Mouse (Mus musculus): ENCODE data around the gene Hivep2. TPM values are rescaled to one million over a fixed set of nuclear protein-coding genes. Genes with fewer than 3 reads are reported as not detected.
A peak's percentile ranks its signal among the peaks of the same experiment; 100 is the strongest.

The Hivep2 gene
- polyA plus RNA-seq, 1 experiment from 2014 or later: 4.6 TPM

- 45% methylated on average over 14 of the region's 14 CpGs for WGBS
- Histone ChIP-seq H3K27ac (ENCODE audit: low read length) (no peak overlapping the region), H3K4me2 (replicated peaks; ENCODE audit: low read depth, low read length) (no peak overlapping the region), H3K36me3 (ENCODE audit: insufficient read depth, low read length) (no peaks in the 10 kb centered on the region), H3K9ac (replicated peaks; ENCODE audit: low read length) (no peak overlapping the region), H3K9me3 (ENCODE audit: low read length) (no peaks in the 10 kb centered on the region), H3K4me3 (ENCODE audit: low read length) (no peak overlapping the region), H3K27me3 (ENCODE audit: insufficient read depth, low read length) (no peaks in the 10 kb centered on the region), H3K4me1 (ENCODE audit: insufficient read depth, low read length) (peaks cover 39% of the 10 kb centered on the region)
- ATAC-seq (ENCODE audit: low FRiP score, low TSS enrichment): no peak
These were observed 78.3 kb downstream of the Hivep2 start for GRCm38 (mm10) chr10:14044046-14044782.

- WGBS: 87% methylated on average over 5 of the region's 5 CpGs
- Histone ChIP-seq H3K9me3 (ENCODE audit: low read length) (no peaks in the 10 kb centered on the region), H3K27me3 (ENCODE audit: insufficient read depth, low read length) (no peaks in the 10 kb centered on the region), H3K27ac (ENCODE audit: low read length) (no peak overlapping the region), H3K36me3 (ENCODE audit: insufficient read depth, low read length) (no peaks in the 10 kb centered on the region), H3K9ac (replicated peaks; ENCODE audit: low read length) (no peak overlapping the region), H3K4me2 (replicated peaks; ENCODE audit: low read depth, low read length) (no peak overlapping the region), H3K4me1 (ENCODE audit: insufficient read depth, low read length) (peaks cover 39% of the 10 kb centered on the region), H3K4me3 (ENCODE audit: low read length) (no peak overlapping the region)
- ATAC-seq (ENCODE audit: low FRiP score, low TSS enrichment): no peak
These were observed 79.0 kb downstream of the Hivep2 start for GRCm38 (mm10) chr10:14044783-14045392.

DNA sequence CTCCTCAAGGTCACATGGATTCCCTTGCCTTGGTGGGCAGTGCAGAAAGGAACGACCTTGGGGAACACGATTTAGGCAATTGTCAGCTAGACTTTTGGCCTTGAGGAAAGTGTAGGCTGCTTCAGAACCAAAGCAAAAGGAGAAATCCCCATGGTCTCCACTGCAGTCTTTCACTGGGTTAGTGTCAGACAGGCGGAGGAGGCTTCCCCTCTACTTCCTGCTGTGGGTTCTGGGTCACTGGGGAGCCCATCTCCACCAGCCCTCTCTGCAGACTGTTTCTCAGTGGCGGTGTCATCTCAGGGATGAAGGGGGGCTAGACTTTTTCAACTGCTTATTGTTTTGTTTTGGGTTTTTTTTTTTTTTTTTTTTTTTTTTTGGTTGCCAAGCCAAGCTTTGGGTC, 79.9 kb downstream of the Hivep2 start:
- no peaks in the 10 kb centered on the region for H3K9me3 ChIP-seq (ENCODE audit: low read length)
- no peak overlapping the region for H3K4me3 ChIP-seq (ENCODE audit: low read length)
- no peak overlapping the region for H3K9ac ChIP-seq (replicated peaks; ENCODE audit: low read length)
- no peaks in the 10 kb centered on the region for H3K36me3 ChIP-seq (ENCODE audit: insufficient read depth, low read length)
- ATAC-seq (ENCODE audit: low FRiP score, low TSS enrichment): 0 out of 2 replicates have a peak, but pooled peaks have one; percentile 44
- H3K4me2 ChIP-seq (replicated peaks; ENCODE audit: low read depth, low read length): 0 out of 2 replicates have a peak overlapping the region, but pooled peaks have one; percentile 2
- H3K4me1 ChIP-seq (ENCODE audit: insufficient read depth, low read length): peaks cover 39% of the 10 kb centered on the region
- H3K27ac ChIP-seq (ENCODE audit: low read length): peak overlapping the region; percentile 23; the same call in 1 of the 2 replicates
- no peaks in the 10 kb centered on the region for H3K27me3 ChIP-seq (ENCODE audit: insufficient read depth, low read length)
- WGBS: 23% methylated on average over 4 of the region's 4 CpGs

DNA sequence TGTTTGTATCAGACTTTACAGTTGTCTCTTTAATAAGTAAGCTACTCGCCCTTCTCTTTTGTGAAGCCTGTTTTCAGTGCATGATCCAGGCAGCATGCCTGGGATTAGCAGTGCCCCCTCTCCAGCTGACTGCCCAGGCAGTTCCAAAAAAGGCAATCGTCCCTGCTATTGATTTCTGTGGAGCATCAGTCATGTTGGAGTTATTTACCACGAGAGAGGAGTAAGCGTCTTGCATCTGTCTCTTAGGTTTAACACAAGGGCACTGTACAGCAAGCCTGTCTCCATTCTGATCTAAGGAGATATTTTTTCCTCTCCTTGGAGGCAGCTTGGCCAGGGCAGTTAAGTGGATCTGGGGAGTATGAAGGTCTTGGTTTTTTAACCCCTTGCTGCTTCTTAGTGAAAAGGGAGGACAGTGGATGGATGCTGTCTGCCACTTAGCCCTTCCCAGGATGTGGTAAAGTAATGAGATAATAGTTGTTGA, 80.3 kb downstream of the Hivep2 start:
- Histone ChIP-seq H3K4me2 (replicated peaks; ENCODE audit: low read depth, low read length) (0 out of 2 replicates have a peak overlapping the region, but pooled peaks have one; percentile 2), H3K27ac (ENCODE audit: low read length) (peak overlapping the region; percentile 53; the same call in 1 of the 2 replicates), H3K9me3 (ENCODE audit: low read length) (no peaks in the 10 kb centered on the region), H3K9ac (replicated peaks; ENCODE audit: low read length) (no peak overlapping the region; the same call in 1 of the 2 replicates), H3K36me3 (ENCODE audit: insufficient read depth, low read length) (no peaks in the 10 kb centered on the region), H3K4me1 (ENCODE audit: insufficient read depth, low read length) (peaks cover 39% of the 10 kb centered on the region), H3K27me3 (ENCODE audit: insufficient read depth, low read length) (no peaks in the 10 kb centered on the region), H3K4me3 (ENCODE audit: low read length) (no peak overlapping the region)
- WGBS: 18% methylated on average over 4 of the region's 4 CpGs
- no peak for ATAC-seq (ENCODE audit: low FRiP score, low TSS enrichment)

GRCm38 (mm10) chr10:14046935-14047334, 81.1 kb downstream of the Hivep2 start:
- Histone ChIP-seq H3K36me3 (ENCODE audit: insufficient read depth, low read length) (no peaks in the 10 kb centered on the region), H3K4me3 (ENCODE audit: low read length) (no peak overlapping the region), H3K9me3 (ENCODE audit: low read length) (no peaks in the 10 kb centered on the region), H3K4me1 (ENCODE audit: insufficient read depth, low read length) (peaks cover 39% of the 10 kb centered on the region), H3K27me3 (ENCODE audit: insufficient read depth, low read length) (no peaks in the 10 kb centered on the region), H3K27ac (ENCODE audit: low read length) (no peak overlapping the region), H3K9ac (replicated peaks; ENCODE audit: low read length) (no peak overlapping the region), H3K4me2 (replicated peaks; ENCODE audit: low read depth, low read length) (no peak overlapping the region)
- WGBS: 77% methylated on average over 2 of the region's 2 CpGs
- ATAC-seq (ENCODE audit: low FRiP score, low TSS enrichment): no peak

GRCm38 (mm10) chr10:14047661-14048060, 81.8 kb downstream of the Hivep2 start:
- peak overlapping the region; percentile 14; the same call in 1 of the 2 replicates for H3K4me2 ChIP-seq (replicated peaks; ENCODE audit: low read depth, low read length)
- no peaks in the 10 kb centered on the region for H3K36me3 ChIP-seq (ENCODE audit: insufficient read depth, low read length)
- no peak overlapping the region for H3K4me3 ChIP-seq (ENCODE audit: low read length)
- 8% methylated on average over 2 of the region's 2 CpGs for WGBS
- no peak overlapping the region for H3K9ac ChIP-seq (replicated peaks; ENCODE audit: low read length)
- H3K27me3 ChIP-seq (ENCODE audit: insufficient read depth, low read length): no peaks in the 10 kb centered on the region
- H3K27ac ChIP-seq (ENCODE audit: low read length): peak overlapping the region; percentile 47; the same call in 1 of the 2 replicates
- no peaks in the 10 kb centered on the region for H3K9me3 ChIP-seq (ENCODE audit: low read length)
- peaks cover 39% of the 10 kb centered on the region for H3K4me1 ChIP-seq (ENCODE audit: insufficient read depth, low read length)
- no peak; the same call in 1 of the 2 replicates for ATAC-seq (ENCODE audit: low FRiP score, low TSS enrichment)

DNA sequence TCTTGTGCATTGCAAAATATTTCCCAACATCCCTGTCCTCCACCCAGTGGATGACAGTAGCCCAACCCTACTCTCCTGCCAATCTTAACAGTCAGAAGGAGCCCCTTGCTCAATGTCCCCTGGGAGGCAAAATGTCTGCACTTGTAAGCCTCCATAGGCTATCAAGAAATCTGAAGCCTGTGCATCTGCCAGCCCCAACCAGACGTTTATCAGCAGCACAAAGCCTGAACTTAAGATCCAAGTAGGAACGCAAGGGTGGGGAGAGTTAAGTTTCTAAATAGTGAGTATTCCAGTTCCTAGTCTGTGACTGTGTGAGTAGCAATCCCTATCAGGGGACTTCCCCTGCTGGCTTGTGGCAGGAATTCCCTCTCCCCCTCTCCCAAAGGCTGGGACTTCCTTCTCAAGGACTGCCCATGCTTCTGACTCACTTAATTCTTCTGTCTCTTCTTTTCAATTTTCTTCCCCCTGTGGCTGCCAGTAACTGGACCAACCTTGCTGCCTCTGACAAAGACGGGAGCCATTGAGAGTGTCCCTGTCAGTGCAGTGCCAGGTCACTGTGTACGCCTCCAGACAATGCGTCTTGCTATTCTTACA, 82.5 kb downstream of the Hivep2 start:
- Histone ChIP-seq H3K27ac (ENCODE audit: low read length) (peak overlapping the region; percentile 47; the same call in 1 of the 2 replicates), H3K9me3 (ENCODE audit: low read length) (no peaks in the 10 kb centered on the region), H3K4me3 (ENCODE audit: low read length) (no peak overlapping the region), H3K36me3 (ENCODE audit: insufficient read depth, low read length) (no peaks in the 10 kb centered on the region), H3K27me3 (ENCODE audit: insufficient read depth, low read length) (no peaks in the 10 kb centered on the region), H3K9ac (replicated peaks; ENCODE audit: low read length) (no peak overlapping the region), H3K4me1 (ENCODE audit: insufficient read depth, low read length) (peaks cover 39% of the 10 kb centered on the region), H3K4me2 (replicated peaks; ENCODE audit: low read depth, low read length) (no peak overlapping the region)
- no peak for ATAC-seq (ENCODE audit: low FRiP score, low TSS enrichment)
- WGBS: 53% methylated on average over 5 of the region's 5 CpGs

- Histone ChIP-seq H3K36me3 (ENCODE audit: insufficient read depth, low read length) (no peaks in the 10 kb centered on the region), H3K9ac (replicated peaks; ENCODE audit: low read length) (no peak overlapping the region), H3K27me3 (ENCODE audit: insufficient read depth, low read length) (no peaks in the 10 kb centered on the region), H3K9me3 (ENCODE audit: low read length) (no peaks in the 10 kb centered on the region), H3K27ac (ENCODE audit: low read length) (no peak overlapping the region), H3K4me1 (ENCODE audit: insufficient read depth, low read length) (peaks cover 37% of the 10 kb centered on the region), H3K4me3 (ENCODE audit: low read length) (no peak overlapping the region), H3K4me2 (replicated peaks; ENCODE audit: low read depth, low read length) (no peak overlapping the region)
- 73% methylated on average over 10 of the region's 10 CpGs for WGBS
- no peak for ATAC-seq (ENCODE audit: low FRiP score, low TSS enrichment)
These were observed 83.1 kb downstream of the Hivep2 start for GRCm38 (mm10) chr10:14048916-14049445.

DNA sequence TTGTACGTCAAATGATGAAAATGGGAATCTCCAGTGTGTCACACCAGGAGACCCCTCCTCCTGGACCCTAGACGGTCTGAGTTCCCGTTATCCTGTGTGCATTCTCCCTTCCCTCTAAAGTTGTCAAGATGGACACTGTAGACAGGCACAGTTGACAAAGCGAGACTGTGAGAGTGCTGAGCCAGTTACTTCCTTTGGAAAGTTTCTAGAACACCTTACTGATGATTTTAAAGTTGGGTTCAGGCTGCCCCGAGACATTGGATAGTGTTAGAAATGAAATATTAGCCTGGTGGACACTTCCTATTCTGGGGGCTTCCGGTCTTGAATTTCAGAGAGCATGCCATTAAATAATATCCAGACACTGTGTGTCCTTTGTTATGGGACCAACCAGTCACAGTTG, 83.8 kb downstream of the Hivep2 start:
- Histone ChIP-seq H3K9ac (replicated peaks; ENCODE audit: low read length) (no peak overlapping the region), H3K27ac (ENCODE audit: low read length) (no peak overlapping the region), H3K27me3 (ENCODE audit: insufficient read depth, low read length) (no peaks in the 10 kb centered on the region), H3K4me1 (ENCODE audit: insufficient read depth, low read length) (peaks cover 35% of the 10 kb centered on the region), H3K36me3 (ENCODE audit: insufficient read depth, low read length) (no peaks in the 10 kb centered on the region), H3K9me3 (ENCODE audit: low read length) (no peaks in the 10 kb centered on the region), H3K4me3 (ENCODE audit: low read length) (no peak overlapping the region), H3K4me2 (replicated peaks; ENCODE audit: low read depth, low read length) (no peak overlapping the region)
- ATAC-seq (ENCODE audit: low FRiP score, low TSS enrichment): no peak
- WGBS: 76% methylated on average over 6 of the region's 6 CpGs
